Mouse (Mus musculus) stomach, postnatal 0 days (tissue): ENCODE data around the gene Egln1. TPM values are rescaled to one million over a fixed set of nuclear protein-coding genes. Genes with fewer than 3 reads are reported as not detected.
A peak's percentile ranks its signal among the peaks of the same experiment; 100 is the strongest.

Experiments
- ATAC-seq: fragments of 200-750 bp; cut with Nextera tagmentation; 2 replicates; pipeline ENCODE4 v1.8.0; 2017; ENCODE audit not compliant: low FRiP score, low TSS enrichment
- DNase-seq: peaks from one replicate; pipeline ENCODE4 v3.0.0-alpha.2; 2016; ENCODE audit warnings: low spot score
- H3K27ac ChIP-seq: fragments of 300-500 bp; sonication (generic); replicated peaks from 2 replicates; pipeline ENCODE4 v1.5.1; 2014; ENCODE audit warnings: mild to moderate bottlenecking, control low read depth
- H3K27me3 ChIP-seq: fragments of 300-500 bp; sonication (generic); 2 replicates; pipeline ENCODE4 v1.6.1; 2014; ENCODE audit warnings: low read length; ENCODE audit not compliant: control insufficient read depth, insufficient read depth
- H3K36me3 ChIP-seq: fragments of 300-500 bp; sonication (generic); 2 replicates; pipeline ENCODE4 v1.6.1; 2014; ENCODE audit warnings: low read length, mixed read lengths; ENCODE audit not compliant: control insufficient read depth, insufficient read depth
- H3K4me1 ChIP-seq: fragments of 300-500 bp; sonication (generic); replicated peaks from 2 replicates; pipeline ENCODE4 v1.6.1; 2014; ENCODE audit warnings: antibody characterized with exemption; ENCODE audit not compliant: control insufficient read depth, insufficient read depth
- H3K4me2 ChIP-seq: fragments of 300-500 bp; sonication (generic); replicated peaks from 2 replicates; pipeline ENCODE4 v1.6.1; 2014; ENCODE audit warnings: low read depth, mild to moderate bottlenecking, control low read depth, moderate library complexity
- H3K4me3 ChIP-seq: fragments of 300-500 bp; sonication (generic); 2 replicates; pipeline ENCODE4 v1.5.1; 2014; ENCODE audit warnings: low read depth, low read length, control low read depth
- H3K9ac ChIP-seq: fragments of 300-500 bp; sonication (generic); 2 replicates; pipeline ENCODE4 v1.6.1; 2014; ENCODE audit warnings: mild to moderate bottlenecking, low read length, control low read depth, mixed read lengths
- H3K9me3 ChIP-seq: fragments of 300-500 bp; sonication (generic); 2 replicates; pipeline ENCODE4 v1.6.1; 2016; ENCODE audit warnings: low read length; ENCODE audit not compliant: control insufficient read depth
- CTCF ChIP-seq: IDR thresholded peaks from 2 replicates; pipeline ENCODE4 v1.5.1; 2016; ENCODE audit warnings: antibody characterized with exemption, low read depth, mild to moderate bottlenecking, moderate library complexity
- EP300 ChIP-seq: optimal IDR thresholded peaks from 2 replicates; pipeline ENCODE3; 2016; ENCODE audit warnings: antibody characterized with exemption
- WGBS: fragments of 180-500 bp; shearing (Covaris S2); extraction: QIAGEN DNeasy Blood & Tissue Kit; methylation state at CpG from one replicate; pipeline ENCODE4 v1.1.7; 2014; 5-methylcytosine and 5-hydroxymethylcytosine counted together
- polyA plus RNA-seq: library from polyadenylated mRNA; unstranded; fragments of >200 nt; fragmentation: Nextera tagmentation; extraction: Ambion mirVana; gene quantifications from 2 replicates; pipeline ENCODE4 v1.2.1, GENCODE M21; 2015

Gene Egln1
- polyA plus RNA-seq, 1 experiment from 2014 or later = 7.1 TPM

- H3K4me2 ChIP-seq = no peak overlapping the region
- no peaks in the 10 kb centered on the region for H3K27me3 ChIP-seq
- 75% methylated on average over 7 of the region's 7 CpGs for WGBS
- 0 out of 2 replicates have a peak, but pooled peaks cover 3% of the 10 kb centered on the region for H3K4me1 ChIP-seq
- ATAC-seq (no peak), DNase-seq (no peak)
- no peak overlapping the region for H3K4me3 ChIP-seq
- no peaks in the 10 kb centered on the region for H3K36me3 ChIP-seq
- H3K27ac ChIP-seq = no peak overlapping the region
- H3K9ac ChIP-seq = no peak overlapping the region
- TF ChIP-seq EP300 (no peak), CTCF (no peak)
- no peaks in the 10 kb centered on the region for H3K9me3 ChIP-seq
Measured at GRCm38 (mm10) chr8:124953188-124953587, 4.1 kb upstream of the Egln1 start.

- Histone ChIP-seq H3K27me3 (no peaks in the 10 kb centered on the region), H3K4me3 (0 out of 2 replicates have a peak overlapping the region, but pooled peaks have one; percentile 0), H3K9me3 (no peaks in the 10 kb centered on the region), H3K27ac (peak overlapping the region; percentile 98; the same call in 1 of the 2 replicates), H3K36me3 (no peaks in the 10 kb centered on the region), H3K4me1 (peaks cover 3% of the 10 kb centered on the region; the same call in 1 of the 2 replicates), H3K4me2 (peak overlapping the region; percentile 94), H3K9ac (no peak overlapping the region)
- TF ChIP-seq CTCF = no peak
- ATAC-seq = no peak
- 32% methylated on average over 2 of the region's 2 CpGs for WGBS
- no peak for DNase-seq
Measured at GRCm38 (mm10) chr8:124950865-124951264, 1.7 kb upstream of the Egln1 start.

GRCm38 (mm10) chr8:124950069-124950456, 939 bp upstream of the Egln1 start:
- peak overlapping the region; percentile 89 for H3K9ac ChIP-seq

GRCm38 (mm10) chr8:124948733-124949111, 402 bp downstream of the Egln1 start:
- Histone ChIP-seq H3K27ac (peak overlapping the region; percentile 98), H3K27me3 (no peaks in the 10 kb centered on the region), H3K4me2 (peak overlapping the region; percentile 94), H3K4me3 (peak overlapping the region; percentile 79), H3K9me3 (no peaks in the 10 kb centered on the region), H3K9ac (peak overlapping the region; percentile 89), H3K4me1 (peaks cover 3% of the 10 kb centered on the region; the same call in 1 of the 2 replicates), H3K36me3 (no peaks in the 10 kb centered on the region)
- 0% methylated on average over 22 of the region's 62 CpGs for WGBS
- no peak for TF ChIP-seq EP300
- TF ChIP-seq CTCF = no peak
- DNase-seq (peak; percentile 31), ATAC-seq (peak; percentile 9; the same call in 1 of the 2 replicates)

More at GRCm38 (mm10) chr8:124950069-124950456, 939 bp upstream of the Egln1 start:
- 14% methylated on average over 10 of the region's 10 CpGs for WGBS
- H3K27ac ChIP-seq = peak overlapping the region; percentile 98
- H3K4me1 ChIP-seq = peaks cover 3% of the 10 kb centered on the region; the same call in 1 of the 2 replicates
- peak overlapping the region; percentile 72 for H3K4me3 ChIP-seq
- ATAC-seq (no peak), DNase-seq (peak; percentile 28)
- TF ChIP-seq CTCF (no peak), EP300 (no peak)
- no peaks in the 10 kb centered on the region for H3K36me3 ChIP-seq
- H3K27me3 ChIP-seq = no peaks in the 10 kb centered on the region
- H3K9me3 ChIP-seq = no peaks in the 10 kb centered on the region
- peak overlapping the region; percentile 94 for H3K4me2 ChIP-seq

GRCm38 (mm10) chr8:124947865-124948732, 1.0 kb downstream of the Egln1 start:
- TF ChIP-seq CTCF (no peak), EP300 (no peak)
- H3K36me3 ChIP-seq = no peaks in the 10 kb centered on the region
- peak; percentile 62 for DNase-seq

GRCm38 (mm10) chr8:124944406-124944805, 4.7 kb downstream of the Egln1 start:
- DNase-seq (no peak), ATAC-seq (no peak)
- Histone ChIP-seq H3K4me3 (no peak overlapping the region), H3K4me2 (no peak overlapping the region), H3K9me3 (no peaks in the 10 kb centered on the region), H3K4me1 (no peaks in the 10 kb centered on the region; the same call in 1 of the 2 replicates), H3K27me3 (no peaks in the 10 kb centered on the region), H3K36me3 (0 out of 2 replicates have a peak, but pooled peaks cover 5% of the 10 kb centered on the region), H3K27ac (no peak overlapping the region), H3K9ac (no peak overlapping the region)
- no peak for TF ChIP-seq EP300
- TF ChIP-seq CTCF = no peak
- 62% methylated on average over 7 of the region's 7 CpGs for WGBS

More at GRCm38 (mm10) chr8:124947865-124948732, 1.0 kb downstream of the Egln1 start:
- WGBS = under 1% methylated on average over 61 of the region's 67 CpGs
- H3K4me3 ChIP-seq = peak overlapping the region; percentile 79
- no peaks in the 10 kb centered on the region for H3K9me3 ChIP-seq
- H3K27ac ChIP-seq = peak overlapping the region; percentile 98
- no peaks in the 10 kb centered on the region for H3K27me3 ChIP-seq
- peak; percentile 16; the same call in 1 of the 2 replicates for ATAC-seq
- peak overlapping the region; percentile 94 for H3K4me2 ChIP-seq
- peaks cover 3% of the 10 kb centered on the region; the same call in 1 of the 2 replicates for H3K4me1 ChIP-seq
- H3K9ac ChIP-seq = peak overlapping the region; percentile 89
